Mouse (Mus musculus) adrenal gland, postnatal 25 days (tissue): ENCODE measurements at regions not wholly inside any gene's neighbourhood (a gene's known extent, or its start where the extent isn't known, plus 50 kb on each side); places are given as distances from the start of the nearest gene placed in this dataset.

Experiments
- DNase-seq: peaks from one replicate; pipeline ENCODE4 v3.0.0; 2021; ENCODE audit warnings: mixed read lengths

- no peak for DNase-seq
Measured at GRCm38 (mm10) chr13:52055741-52056140, 209.3 kb downstream of the Gadd45g start.

DNA sequence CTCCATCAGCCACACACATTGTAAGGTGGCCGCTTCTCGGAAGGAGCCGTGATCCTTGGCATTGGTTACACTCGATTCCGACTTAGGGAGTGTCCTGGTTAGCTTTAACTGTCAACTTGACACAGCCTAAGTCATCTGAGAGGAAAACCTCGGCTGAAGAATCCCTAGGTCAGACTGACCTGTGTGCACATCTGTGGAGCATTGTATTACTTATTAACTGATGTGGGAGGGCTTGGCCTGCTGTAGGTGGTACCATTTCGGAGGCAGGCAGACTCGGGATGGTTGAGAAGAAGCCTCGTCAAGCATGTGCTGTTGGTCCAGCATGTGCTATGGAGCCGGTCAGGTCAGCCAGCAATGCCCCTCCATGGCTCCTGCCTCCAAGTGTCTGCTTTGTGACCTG lies 211.0 kb downstream of the Gadd45g start:
- DNase-seq = no peak

DNA sequence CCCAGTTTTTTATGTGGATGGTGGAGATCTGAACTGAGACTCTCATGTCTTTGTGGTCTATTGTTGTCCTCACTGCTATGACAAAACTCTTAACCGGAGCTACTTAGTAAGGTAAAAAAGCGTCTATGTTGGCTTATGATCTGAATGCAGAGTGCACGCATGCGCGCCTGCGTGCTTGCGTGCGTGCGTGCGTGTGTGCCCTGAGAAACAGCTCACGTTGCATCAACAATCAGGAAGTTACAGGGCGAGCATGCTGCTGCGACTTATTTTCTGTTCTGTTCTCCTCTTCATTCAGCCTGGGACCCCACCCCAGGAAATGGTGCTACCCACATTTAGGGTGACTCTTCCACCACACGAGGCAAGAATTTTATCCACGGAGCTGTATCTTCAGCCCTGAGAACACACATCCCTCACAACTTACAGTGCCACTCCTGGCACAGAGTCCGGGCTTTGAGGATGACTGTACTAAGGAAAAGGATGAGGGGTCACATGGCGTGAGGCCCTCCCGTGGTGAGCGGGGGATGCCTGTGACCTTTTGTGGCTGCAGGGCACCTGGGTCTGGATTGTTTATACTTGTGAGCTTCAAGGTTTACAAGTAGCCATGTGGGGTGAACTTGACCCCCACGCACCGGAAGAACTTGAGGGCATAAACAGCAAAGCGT lies 213.4 kb downstream of the Gadd45g start:
- DNase-seq = no peak

- DNase-seq = no peak
Measured at GRCm38 (mm10) chr13:52060418-52060870, 214.0 kb downstream of the Gadd45g start.

DNA sequence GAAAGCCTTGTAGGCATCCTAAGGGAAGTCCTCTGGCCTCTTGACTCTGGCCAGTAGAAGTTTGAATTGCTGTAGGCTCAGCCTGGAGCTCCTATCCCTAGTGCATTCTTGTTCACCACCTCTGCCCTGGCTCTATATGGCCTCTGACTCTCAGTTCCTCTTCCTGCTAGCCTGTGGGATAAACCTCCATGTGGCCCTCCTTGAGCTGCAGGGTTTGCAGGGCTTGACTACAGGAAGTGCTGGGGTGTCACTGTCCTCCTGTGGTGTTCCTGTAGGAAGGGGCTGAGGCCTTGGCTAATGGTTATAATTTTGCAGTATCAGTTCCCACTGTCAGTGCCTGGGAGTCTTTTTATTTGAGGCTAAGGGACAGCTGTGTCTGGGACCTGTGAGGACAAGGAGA lies 215.0 kb downstream of the Gadd45g start:
- no peak for DNase-seq

GRCm38 (mm10) chr13:52061881-52062280 lies 215.4 kb downstream of the Gadd45g start:
- no peak for DNase-seq

GRCm38 (mm10) chr13:52062576-52062975 lies 216.1 kb downstream of the Gadd45g start:
- DNase-seq = no peak

GRCm38 (mm10) chr13:52065274-52065673 lies 218.8 kb downstream of the Gadd45g start:
- no peak for DNase-seq

GRCm38 (mm10) chr13:52065720-52066119 lies 219.2 kb downstream of the Gadd45g start:
- DNase-seq = no peak

DNA sequence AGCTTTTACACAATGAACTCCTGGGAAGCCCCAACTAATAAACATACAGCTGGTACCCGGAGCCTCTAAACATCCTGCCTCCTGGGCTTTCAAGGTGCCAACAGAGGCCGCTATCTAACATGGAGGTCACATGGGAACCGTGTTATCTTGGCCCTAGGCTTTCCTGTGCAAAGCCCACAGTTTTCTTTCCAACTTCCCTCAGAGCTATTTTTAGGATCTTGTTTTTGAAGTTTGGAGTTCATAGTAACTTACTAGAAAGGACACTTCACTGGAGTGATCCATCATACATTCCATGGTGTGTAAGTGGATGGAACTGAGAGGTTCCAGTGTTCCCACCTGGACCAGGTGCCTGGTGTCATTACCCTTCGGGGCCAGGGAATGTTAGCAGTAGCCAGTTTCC lies 220.6 kb downstream of the Gadd45g start:
- DNase-seq = no peak

GRCm38 (mm10) chr13:52068886-52069439 lies 222.5 kb downstream of the Gadd45g start:
- no peak for DNase-seq

- DNase-seq = peak; percentile 23
Measured at GRCm38 (mm10) chr13:52069714-52070113, 223.2 kb downstream of the Gadd45g start.

GRCm38 (mm10) chr13:52070731-52071663 lies 224.5 kb downstream of the Gadd45g start:
- no peak for DNase-seq

- no peak for DNase-seq
Measured at GRCm38 (mm10) chr13:52077616-52078015, 231.1 kb downstream of the Gadd45g start.

DNA sequence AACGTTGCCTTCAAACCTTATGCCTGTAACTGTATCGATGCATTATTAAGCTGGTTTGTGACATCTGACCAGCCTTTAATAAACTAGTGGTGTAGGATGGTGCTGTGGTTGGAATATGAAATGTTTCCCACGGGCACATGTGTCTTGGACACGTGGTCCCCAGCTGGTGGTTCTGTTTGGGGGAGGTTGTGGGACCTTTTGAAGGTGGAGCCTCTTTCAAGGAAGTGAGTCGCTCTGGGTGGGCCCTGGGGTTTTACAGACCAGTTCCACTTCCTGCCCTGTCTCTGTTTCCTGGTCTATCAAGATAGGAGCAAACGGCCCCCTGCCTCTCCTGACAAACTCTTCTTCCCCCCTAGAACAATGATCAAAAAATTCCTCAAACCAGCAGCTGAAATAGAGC lies 232.1 kb downstream of the Gadd45g start:
- no peak for DNase-seq

DNA sequence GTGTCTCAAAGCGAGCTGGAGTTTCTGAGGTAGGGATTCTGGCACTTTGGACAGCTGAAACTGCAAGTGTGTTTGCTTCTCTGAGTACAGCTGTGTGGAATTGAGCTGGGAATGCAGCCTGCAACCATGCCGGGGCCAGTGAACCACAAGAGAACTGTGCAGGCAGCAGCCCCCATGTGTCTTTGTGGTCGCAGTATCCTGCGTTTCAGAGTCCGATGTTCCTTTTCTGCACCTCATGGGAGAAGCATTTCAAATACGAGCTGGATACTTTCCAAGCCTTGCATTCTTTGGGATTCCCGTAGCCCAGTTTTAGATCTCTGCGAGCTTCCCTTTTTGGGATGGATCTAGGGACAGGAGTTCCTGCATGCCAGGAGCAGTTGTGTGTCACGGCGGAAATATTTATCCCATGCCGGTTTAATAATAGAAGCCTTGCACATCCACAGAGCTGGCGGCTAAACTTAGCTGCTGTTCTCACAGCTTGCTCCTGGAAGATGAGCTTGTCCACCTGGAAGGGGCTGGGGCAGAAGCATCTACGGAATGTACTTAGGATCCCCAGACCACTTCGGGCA lies 233.3 kb downstream of the Gadd45g start:
- DNase-seq = no peak

GRCm38 (mm10) chr13:52083601-52084455 lies 237.3 kb downstream of the Gadd45g start:
- no peak for DNase-seq

- DNase-seq = no peak
Measured at GRCm38 (mm10) chr13:52085110-52085509, 238.6 kb downstream of the Gadd45g start.

DNA sequence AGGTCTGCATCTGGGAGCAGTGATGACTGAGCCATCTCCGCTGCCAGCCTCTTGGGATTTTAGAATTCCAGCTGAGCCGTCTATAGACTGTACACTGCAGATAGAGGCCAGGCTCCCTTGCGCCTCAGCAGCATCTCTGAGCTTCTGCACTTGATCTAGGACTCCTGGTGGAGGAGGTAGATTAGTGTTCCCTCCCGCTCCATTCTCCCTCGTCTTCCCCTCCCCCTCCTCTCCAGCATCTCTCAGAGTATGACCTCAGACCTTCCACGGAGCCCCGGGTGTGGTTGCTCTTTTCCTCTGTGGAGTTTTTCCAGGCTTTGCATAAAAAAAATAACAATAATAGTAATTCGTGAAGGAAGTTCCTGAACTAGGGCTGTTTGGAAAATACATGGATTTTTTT lies 241.8 kb downstream of the Gadd45g start:
- DNase-seq = no peak

DNA sequence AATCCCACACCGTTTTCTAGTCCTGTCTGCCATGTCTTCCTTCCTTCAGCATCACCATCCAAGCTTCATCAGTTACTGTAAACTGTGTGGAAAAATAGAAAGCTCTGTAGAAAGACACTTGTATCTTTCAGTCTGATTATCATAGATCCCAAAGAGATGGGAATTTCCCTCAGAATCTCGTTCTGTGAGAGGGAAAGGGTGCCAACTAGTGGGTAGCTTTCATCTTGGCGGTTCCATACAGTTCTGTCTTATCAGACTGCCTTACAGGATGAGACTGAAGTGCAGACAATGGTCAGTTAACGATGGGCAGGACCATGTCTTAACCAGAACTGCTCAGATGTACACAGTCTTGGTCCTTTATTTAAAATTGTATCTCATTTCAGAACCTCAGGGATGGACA lies 243.9 kb downstream of the Gadd45g start:
- DNase-seq = no peak

DNA sequence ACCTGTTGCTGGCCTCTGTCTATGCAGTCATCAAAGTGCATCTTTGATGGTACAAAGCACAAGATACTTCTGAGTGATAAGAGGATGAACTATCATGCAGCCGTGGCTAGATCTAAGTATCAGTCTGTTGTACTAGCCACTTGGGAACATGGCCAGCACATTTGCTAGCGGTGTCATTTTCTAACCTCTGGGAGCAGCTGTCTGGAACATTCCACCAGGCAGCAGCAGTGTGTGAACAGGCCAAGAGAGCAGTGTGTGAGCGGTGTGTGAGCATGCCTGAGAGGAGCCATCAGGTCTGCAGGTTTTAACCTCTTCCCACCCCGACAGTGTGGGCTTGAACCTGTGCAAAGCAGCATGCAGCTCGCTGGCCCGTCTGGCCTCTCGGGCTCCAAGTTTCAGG lies 248.3 kb downstream of the Gadd45g start:
- no peak for DNase-seq

DNA sequence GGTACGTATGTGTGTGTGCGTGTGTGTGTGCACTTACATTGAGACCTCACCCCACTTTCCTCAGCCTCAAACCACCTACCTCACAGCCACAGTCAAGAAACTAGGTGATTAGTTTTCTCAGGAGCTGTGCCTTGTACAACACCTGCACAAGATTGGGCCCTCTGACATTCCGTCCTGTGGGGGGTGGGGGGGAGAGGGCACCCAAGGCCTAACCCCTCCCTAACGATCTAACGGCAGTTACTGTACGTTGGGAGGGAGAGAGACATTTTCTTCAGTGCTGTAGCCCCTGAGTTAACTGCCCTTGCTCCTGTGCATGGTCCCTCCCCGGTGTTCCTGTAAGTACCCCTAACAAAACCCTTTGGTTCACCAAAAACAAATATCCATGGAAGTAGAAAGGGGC lies 250.0 kb downstream of the Gadd45g start:
- no peak for DNase-seq
